Mouse (Mus musculus) gastrocnemius, postnatal 4 days (tissue): ENCODE data around the gene Nasp. TPM values are rescaled to one million over a fixed set of nuclear protein-coding genes. Genes with fewer than 3 reads are reported as not detected.

Experiments used
- total RNA-seq, 2 experiments: library from RNA; stranded (reverse); gene quantifications; 2 replicates each; pipeline ENCODE4 v1.2.3; 2021

The Nasp gene
- total RNA-seq, 2 experiments from 2014 or later: 43.8 to 55.2 TPM

Other genes starting within 250 kb of the Nasp start
- gene Mast2, start 163.8 kb downstream of the Nasp start, total RNA-seq: 10 to 100 TPM; 72.7 to 80.9 TPM
- gene Ipp, start 120.4 kb downstream of the Nasp start, total RNA-seq: 10 to 100 TPM; 14.5 to 18.4 TPM
- gene Tmem69, start 72.0 kb downstream of the Nasp start, total RNA-seq: 10 to 100 TPM; 12.1 to 15.0 TPM
- 10 to 100 TPM; 37.9 to 47.8 TPM for gene Gpbp1l1, start 70.3 kb downstream of the Nasp start, total RNA-seq
- gene Ccdc17, start 31.3 kb downstream of the Nasp start, total RNA-seq: 1 to 10 TPM; 4.1 to 4.6 TPM
- gene Akr1a1, start 23.7 kb upstream of the Nasp start, total RNA-seq: 100 to 1,000 TPM; 452 to 457 TPM
- gene Prdx1, start 57.6 kb upstream of the Nasp start, total RNA-seq: 100 to 1,000 TPM; 246 to 251 TPM
- gene Mmachc, start 80.5 kb upstream of the Nasp start, total RNA-seq: 10 to 100 TPM; 18.2 to 20.5 TPM
- 1 to 10 TPM; 6.6 to 7.5 TPM for gene Ccdc163, start 80.6 kb upstream of the Nasp start, total RNA-seq
- gene Tesk2, start 93.0 kb upstream of the Nasp start, total RNA-seq: 1 to 10 TPM; 3.8 to 4.0 TPM
- 10 to 100 TPM; 15.2 to 15.9 TPM for gene Toe1, start 179.7 kb upstream of the Nasp start, total RNA-seq
- 1 to 10 TPM; 3.9 to 5.5 TPM for gene Mutyh, start 179.8 kb upstream of the Nasp start, total RNA-seq
- gene Hpdl, start 193.8 kb upstream of the Nasp start, total RNA-seq: 1 to 10 TPM in 1 of 2 experiments, under 1 TPM in 1; 0.57 to 1.1 TPM
- under 1 TPM; 0.34 to 0.41 TPM for gene Zswim5, start 249.4 kb upstream of the Nasp start, total RNA-seq